Mouse (Mus musculus): ENCODE results near the gene Cacnb4.

The Cacnb4 gene

GRCm38 (mm10) chr2:52676023-52676912 is at the start of gene Cacnb4:
Cacnb4 (minus strand) TSS chr2:52676831.
- DNase-seq (ENCODE audit: low read depth, low spot score), result no peak

GRCm38 (mm10) chr2:52720231-52721025 is 43.8 kb upstream of the Cacnb4 start:
- no peak for DNase-seq (ENCODE audit: low read depth, low spot score)

- DNase-seq (ENCODE audit: low read depth, low spot score), result no peak
Observed at GRCm38 (mm10) chr2:52717076-52717475, 40.4 kb upstream of the Cacnb4 start.

- no peak for DNase-seq (ENCODE audit: low read depth, low spot score)
Observed at GRCm38 (mm10) chr2:52715538-52715937, 38.9 kb upstream of the Cacnb4 start.

GRCm38 (mm10) chr2:52714111-52714510 is 37.5 kb upstream of the Cacnb4 start:
- DNase-seq (ENCODE audit: low read depth, low spot score), result no peak

GRCm38 (mm10) chr2:52710804-52711203 is 34.2 kb upstream of the Cacnb4 start:
- DNase-seq (ENCODE audit: low read depth, low spot score), result no peak

GRCm38 (mm10) chr2:52709417-52709816 is 32.8 kb upstream of the Cacnb4 start:
- DNase-seq (ENCODE audit: low read depth, low spot score), result no peak

GRCm38 (mm10) chr2:52701368-52702036 is 24.9 kb upstream of the Cacnb4 start:
- no peak for DNase-seq (ENCODE audit: low read depth, low spot score)

GRCm38 (mm10) chr2:52700352-52700751 is 23.7 kb upstream of the Cacnb4 start:
- DNase-seq (ENCODE audit: low read depth, low spot score), result no peak

- no peak for DNase-seq (ENCODE audit: low read depth, low spot score)
Observed at GRCm38 (mm10) chr2:52694604-52695003, 18.0 kb upstream of the Cacnb4 start.

- no peak for DNase-seq (ENCODE audit: low read depth, low spot score)
Observed at GRCm38 (mm10) chr2:52691745-52692144, 15.1 kb upstream of the Cacnb4 start.

GRCm38 (mm10) chr2:52686601-52687000 is 10.0 kb upstream of the Cacnb4 start:
- no peak for DNase-seq (ENCODE audit: low read depth, low spot score)

GRCm38 (mm10) chr2:52677589-52677988 is 958 bp upstream of the Cacnb4 start:
- DNase-seq (ENCODE audit: low read depth, low spot score), result no peak

GRCm38 (mm10) chr2:52676913-52677303 is 277 bp upstream of the Cacnb4 start:
- no peak for DNase-seq (ENCODE audit: low read depth, low spot score)

GRCm38 (mm10) chr2:52675278-52675987 is 1.2 kb downstream of the Cacnb4 start:
- DNase-seq (ENCODE audit: low read depth, low spot score), result no peak

GRCm38 (mm10) chr2:52674886-52675277 is 1.7 kb downstream of the Cacnb4 start:
- no peak for DNase-seq (ENCODE audit: low read depth, low spot score)

GRCm38 (mm10) chr2:52673172-52673571 is 3.5 kb downstream of the Cacnb4 start:
- no peak for DNase-seq (ENCODE audit: low read depth, low spot score)

- DNase-seq (ENCODE audit: low read depth, low spot score), result no peak
Observed at GRCm38 (mm10) chr2:52670733-52671132, 5.9 kb downstream of the Cacnb4 start.

- no peak for DNase-seq (ENCODE audit: low read depth, low spot score)
Observed at GRCm38 (mm10) chr2:52668480-52668879, 8.2 kb downstream of the Cacnb4 start.

GRCm38 (mm10) chr2:52656722-52657121 is 19.9 kb downstream of the Cacnb4 start:
- DNase-seq (ENCODE audit: low read depth, low spot score), result no peak

- no peak for DNase-seq (ENCODE audit: low read depth, low spot score)
Observed at GRCm38 (mm10) chr2:52654541-52654940, 22.1 kb downstream of the Cacnb4 start.

Data from WW6 (cell line).